Mouse (Mus musculus): ENCODE results near the gene Ripor2. TPM values are rescaled to one million over a fixed set of nuclear protein-coding genes. Genes with fewer than 3 reads are reported as not detected.

Ripor2 gene
- polyA plus RNA-seq, 1 experiment = 0.03 TPM

GRCm38 (mm10) chr13:24620439-24620838 lies 38.5 kb downstream of the Ripor2 start:
- H3K27me3 ChIP-seq (ENCODE audit: control insufficient read depth) = no peaks in the 10 kb centered on the region
- 0 out of 2 replicates have a peak, but pooled peaks cover 1% of the 10 kb centered on the region for H3K4me1 ChIP-seq (ENCODE audit: control insufficient read depth)
- no peaks in the 10 kb centered on the region for H3K9me3 ChIP-seq (ENCODE audit: control insufficient read depth, low read length)
- no peak overlapping the region for H3K4me3 ChIP-seq (replicated peaks)
- no peak for TF ChIP-seq GATA1 (IDR thresholded peaks at IDR 0.05; ENCODE audit: low read length)
- no peak for TF ChIP-seq TAL1 (IDR thresholded peaks at IDR 0.05; ENCODE audit: low read length)
- no peaks in the 10 kb centered on the region for H3K36me3 ChIP-seq (ENCODE audit: control insufficient read depth)

GRCm38 (mm10) chr13:24623631-24624030 lies 41.6 kb downstream of the Ripor2 start:
- Histone ChIP-seq H3K9me3 (ENCODE audit: control insufficient read depth, low read length) (no peaks in the 10 kb centered on the region), H3K4me3 (replicated peaks) (no peak overlapping the region), H3K27me3 (ENCODE audit: control insufficient read depth) (0 out of 2 replicates have a peak, but pooled peaks cover 2% of the 10 kb centered on the region), H3K4me1 (ENCODE audit: control insufficient read depth) (0 out of 2 replicates have a peak, but pooled peaks cover 1% of the 10 kb centered on the region), H3K36me3 (ENCODE audit: control insufficient read depth) (no peaks in the 10 kb centered on the region)
- TF ChIP-seq TAL1 (IDR thresholded peaks at IDR 0.05; ENCODE audit: low read length) (no peak), GATA1 (IDR thresholded peaks at IDR 0.05; ENCODE audit: low read length) (no peak)

- Histone ChIP-seq H3K9me3 (ENCODE audit: control insufficient read depth, low read length) (no peaks in the 10 kb centered on the region), H3K36me3 (ENCODE audit: control insufficient read depth) (no peaks in the 10 kb centered on the region), H3K4me1 (ENCODE audit: control insufficient read depth) (0 out of 2 replicates have a peak, but pooled peaks cover 1% of the 10 kb centered on the region), H3K27me3 (ENCODE audit: control insufficient read depth) (peaks cover 11% of the 10 kb centered on the region; the same call in 1 of the 2 replicates), H3K4me3 (replicated peaks) (no peak overlapping the region)
- TF ChIP-seq GATA1 (IDR thresholded peaks at IDR 0.05; ENCODE audit: low read length) = no peak
- TF ChIP-seq TAL1 (IDR thresholded peaks at IDR 0.05; ENCODE audit: low read length) = no peak
Observed at GRCm38 (mm10) chr13:24625071-24625470, 43.1 kb downstream of the Ripor2 start.

- TF ChIP-seq GATA1 (IDR thresholded peaks at IDR 0.05; ENCODE audit: low read length) = no peak
- TF ChIP-seq TAL1 (IDR thresholded peaks at IDR 0.05; ENCODE audit: low read length) = no peak
- no peaks in the 10 kb centered on the region for H3K36me3 ChIP-seq (ENCODE audit: control insufficient read depth)
- no peaks in the 10 kb centered on the region for H3K9me3 ChIP-seq (ENCODE audit: control insufficient read depth, low read length)
- no peak overlapping the region for H3K4me3 ChIP-seq (replicated peaks)
- peaks cover 8% of the 10 kb centered on the region for H3K4me1 ChIP-seq (ENCODE audit: control insufficient read depth)
- H3K27me3 ChIP-seq (ENCODE audit: control insufficient read depth) = peaks cover 19% of the 10 kb centered on the region
Observed at GRCm38 (mm10) chr13:24626698-24627436, 44.9 kb downstream of the Ripor2 start.

- TF ChIP-seq GATA1 (IDR thresholded peaks at IDR 0.05; ENCODE audit: low read length) (no peak), TAL1 (IDR thresholded peaks at IDR 0.05; ENCODE audit: low read length) (no peak)
- Histone ChIP-seq H3K9me3 (ENCODE audit: control insufficient read depth, low read length) (no peaks in the 10 kb centered on the region), H3K36me3 (ENCODE audit: control insufficient read depth) (no peaks in the 10 kb centered on the region), H3K27me3 (ENCODE audit: control insufficient read depth) (peaks cover 22% of the 10 kb centered on the region), H3K4me3 (replicated peaks) (no peak overlapping the region), H3K4me1 (ENCODE audit: control insufficient read depth) (peaks cover 10% of the 10 kb centered on the region)
Observed at GRCm38 (mm10) chr13:24628192-24628591, 46.2 kb downstream of the Ripor2 start.

GRCm38 (mm10) chr13:24629073-24629621 lies 47.2 kb downstream of the Ripor2 start:
- Histone ChIP-seq H3K4me1 (ENCODE audit: control insufficient read depth) (peaks cover 13% of the 10 kb centered on the region), H3K9me3 (ENCODE audit: control insufficient read depth, low read length) (no peaks in the 10 kb centered on the region), H3K36me3 (ENCODE audit: control insufficient read depth) (no peaks in the 10 kb centered on the region), H3K27me3 (ENCODE audit: control insufficient read depth) (peaks cover 24% of the 10 kb centered on the region), H3K4me3 (replicated peaks) (no peak overlapping the region)
- no peak for TF ChIP-seq GATA1 (IDR thresholded peaks at IDR 0.05; ENCODE audit: low read length)
- no peak for TF ChIP-seq TAL1 (IDR thresholded peaks at IDR 0.05; ENCODE audit: low read length)

GRCm38 (mm10) chr13:24630364-24630763 lies 48.4 kb downstream of the Ripor2 start:
- peaks cover 34% of the 10 kb centered on the region for H3K27me3 ChIP-seq (ENCODE audit: control insufficient read depth)
- H3K36me3 ChIP-seq (ENCODE audit: control insufficient read depth) = no peaks in the 10 kb centered on the region
- TF ChIP-seq TAL1 (IDR thresholded peaks at IDR 0.05; ENCODE audit: low read length) (no peak), GATA1 (IDR thresholded peaks at IDR 0.05; ENCODE audit: low read length) (no peak)
- peaks cover 13% of the 10 kb centered on the region for H3K4me1 ChIP-seq (ENCODE audit: control insufficient read depth)
- no peak overlapping the region for H3K4me3 ChIP-seq (replicated peaks)
- H3K9me3 ChIP-seq (ENCODE audit: control insufficient read depth, low read length) = no peaks in the 10 kb centered on the region

- TF ChIP-seq GATA1 (IDR thresholded peaks at IDR 0.05; ENCODE audit: low read length) = no peak
- no peak for TF ChIP-seq TAL1 (IDR thresholded peaks at IDR 0.05; ENCODE audit: low read length)
- H3K27me3 ChIP-seq (ENCODE audit: control insufficient read depth) = peaks cover 57% of the 10 kb centered on the region
- no peaks in the 10 kb centered on the region for H3K36me3 ChIP-seq (ENCODE audit: control insufficient read depth)
Observed at GRCm38 (mm10) chr13:24632988-24633577, 51.1 kb downstream of the Ripor2 start.

More at GRCm38 (mm10) chr13:24632988-24633577, 51.1 kb downstream of the Ripor2 start:
- Histone ChIP-seq H3K4me1 (ENCODE audit: control insufficient read depth) (peaks cover 13% of the 10 kb centered on the region), H3K4me3 (replicated peaks) (no peak overlapping the region), H3K9me3 (ENCODE audit: control insufficient read depth, low read length) (no peaks in the 10 kb centered on the region)

Measured in erythroblast, embryonic 14.5 days (primary cell).